Mouse (Mus musculus) intestine, embryonic 15.5 days (tissue): Measurements from ENCODE around the gene Usp20. TPM values are rescaled to one million over a fixed set of nuclear protein-coding genes. Genes with fewer than 3 reads are reported as not detected.

Source experiments
- ATAC-seq: fragments of 200-750 bp; cut with Nextera tagmentation; 2 replicates; pipeline ENCODE4 v1.8.0; 2017; ENCODE audit warnings: moderate TSS enrichment, moderate library complexity
- H3K27ac ChIP-seq: fragments of 300-500 bp; sonication (generic); 2 replicates; pipeline ENCODE4 v1.5.1; 2015; ENCODE audit warnings: mild to moderate bottlenecking, inconsistent platforms
- H3K27me3 ChIP-seq: fragments of 300-500 bp; sonication (generic); replicated peaks from 2 replicates; pipeline ENCODE4 v1.6.1; 2015; ENCODE audit warnings: inconsistent platforms
- H3K36me3 ChIP-seq: fragments of 300-500 bp; sonication (generic); 2 replicates; pipeline ENCODE4 v1.6.1; 2015; ENCODE audit warnings: inconsistent platforms
- H3K4me1 ChIP-seq: fragments of 300-500 bp; sonication (generic); replicated peaks from 2 replicates; pipeline ENCODE4 v1.6.1; 2015; ENCODE audit warnings: inconsistent platforms
- H3K4me2 ChIP-seq: fragments of 300-500 bp; sonication (generic); replicated peaks from 2 replicates; pipeline ENCODE4 v1.6.1; 2015; ENCODE audit warnings: mild to moderate bottlenecking, inconsistent platforms
- H3K4me3 ChIP-seq: fragments of 300-500 bp; sonication (generic); replicated peaks from 2 replicates; pipeline ENCODE4 v1.5.1; 2015; ENCODE audit warnings: inconsistent platforms
- H3K9ac ChIP-seq: fragments of 300-500 bp; sonication (generic); 2 replicates; pipeline ENCODE4 v1.6.1; 2015; ENCODE audit warnings: inconsistent platforms
- H3K9me3 ChIP-seq: fragments of 300-500 bp; sonication (generic); 2 replicates; pipeline ENCODE4 v1.6.1; 2016; ENCODE audit warnings: inconsistent platforms
- WGBS: fragments of 180-500 bp; shearing (Covaris S2); methylation state at CpG from one replicate; pipeline ENCODE4 v1.1.7; 2015; 5-methylcytosine and 5-hydroxymethylcytosine counted together
- polyA plus RNA-seq: library from polyadenylated mRNA; unstranded; fragments of >200 nt; fragmentation: Nextera tagmentation; extraction: Ambion mirVana; gene quantifications from 2 replicates; pipeline ENCODE4 v1.2.1, GENCODE M21; 2015

Usp20 gene
- polyA plus RNA-seq, 1 experiment from 2014 or later = 11.9 TPM

DNA sequence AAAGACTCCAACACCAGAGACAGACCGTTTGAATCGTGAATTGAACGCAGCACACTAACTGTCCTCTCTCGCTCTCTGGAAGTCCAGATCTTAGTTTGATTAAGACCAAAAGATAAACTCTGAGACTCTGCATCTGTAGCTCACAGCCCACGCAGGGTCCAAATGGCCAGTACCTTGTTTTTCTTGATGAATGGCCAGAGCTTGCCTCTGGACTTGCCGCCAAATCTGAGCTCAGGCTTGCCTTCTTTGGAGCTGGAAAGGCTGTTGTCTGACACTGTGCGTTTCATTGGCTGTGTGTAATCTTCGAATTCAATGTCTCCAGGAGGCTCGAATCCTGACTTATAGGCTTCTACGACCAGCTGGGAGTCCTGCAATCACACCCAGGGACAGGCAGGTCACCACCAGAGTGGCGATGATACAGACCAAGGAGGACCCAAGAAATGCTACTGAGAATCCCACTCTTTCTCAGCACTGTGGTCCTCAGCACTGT lies 71.8 kb downstream of the Usp20 start:
- Histone ChIP-seq H3K27ac (no peak overlapping the region), H3K9me3 (no peaks in the 10 kb centered on the region), H3K4me3 (no peak overlapping the region), H3K36me3 (peaks cover 7% of the 10 kb centered on the region), H3K4me2 (no peak overlapping the region), H3K27me3 (no peaks in the 10 kb centered on the region), H3K9ac (no peak overlapping the region), H3K4me1 (no peaks in the 10 kb centered on the region)
- ATAC-seq = no peak
- 93% methylated on average over 11 of the region's 11 CpGs for WGBS

GRCm38 (mm10) chr2:31056070-31056469 lies 74.0 kb downstream of the Usp20 start:
- ATAC-seq = no peak
- H3K9me3 ChIP-seq = no peaks in the 10 kb centered on the region

GRCm38 (mm10) chr2:31057549-31058177 lies 75.6 kb downstream of the Usp20 start:
- H3K4me2 ChIP-seq = no peak overlapping the region
- H3K27ac ChIP-seq = no peak overlapping the region
- H3K4me3 ChIP-seq = no peak overlapping the region
- 77% methylated on average over 6 of the region's 6 CpGs for WGBS
- H3K36me3 ChIP-seq = peaks cover 7% of the 10 kb centered on the region
- no peaks in the 10 kb centered on the region for H3K9me3 ChIP-seq
- no peak for ATAC-seq
- H3K9ac ChIP-seq = no peak overlapping the region
- H3K27me3 ChIP-seq = no peaks in the 10 kb centered on the region
- H3K4me1 ChIP-seq = no peaks in the 10 kb centered on the region

More at GRCm38 (mm10) chr2:31056070-31056469, 74.0 kb downstream of the Usp20 start:
- 99% methylated on average over 3 of the region's 3 CpGs for WGBS
- H3K4me2 ChIP-seq = no peak overlapping the region
- H3K27me3 ChIP-seq = no peaks in the 10 kb centered on the region
- H3K4me1 ChIP-seq = no peaks in the 10 kb centered on the region
- H3K36me3 ChIP-seq = peaks cover 7% of the 10 kb centered on the region
- H3K27ac ChIP-seq = no peak overlapping the region
- H3K9ac ChIP-seq = no peak overlapping the region
- no peak overlapping the region for H3K4me3 ChIP-seq

DNA sequence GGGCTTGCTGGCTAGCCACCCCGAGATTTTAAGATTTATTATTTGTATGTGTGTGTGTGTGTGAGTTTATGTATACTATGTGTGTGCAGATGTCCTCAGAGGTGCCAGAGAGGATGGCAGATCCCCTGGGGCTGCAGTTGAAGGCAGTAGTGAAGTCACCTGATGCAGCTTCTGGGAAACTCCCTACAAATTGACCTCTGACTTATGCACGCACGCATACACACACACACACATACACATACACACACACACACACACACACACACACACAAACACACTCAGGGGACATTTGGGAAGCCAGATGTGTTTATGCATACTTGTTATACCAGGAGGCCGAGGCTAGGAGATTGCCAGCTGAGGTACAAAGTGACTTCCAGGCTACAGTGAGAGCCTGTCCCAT lies 76.4 kb downstream of the Usp20 start:
- no peaks in the 10 kb centered on the region for H3K9me3 ChIP-seq
- WGBS = 82% methylated on average over 4 of the region's 4 CpGs
- no peak for ATAC-seq
- H3K36me3 ChIP-seq = peaks cover 7% of the 10 kb centered on the region
- no peak overlapping the region for H3K9ac ChIP-seq
- H3K27me3 ChIP-seq = no peaks in the 10 kb centered on the region
- H3K27ac ChIP-seq = no peak overlapping the region
- no peak overlapping the region for H3K4me3 ChIP-seq
- no peak overlapping the region for H3K4me2 ChIP-seq
- H3K4me1 ChIP-seq = no peaks in the 10 kb centered on the region

DNA sequence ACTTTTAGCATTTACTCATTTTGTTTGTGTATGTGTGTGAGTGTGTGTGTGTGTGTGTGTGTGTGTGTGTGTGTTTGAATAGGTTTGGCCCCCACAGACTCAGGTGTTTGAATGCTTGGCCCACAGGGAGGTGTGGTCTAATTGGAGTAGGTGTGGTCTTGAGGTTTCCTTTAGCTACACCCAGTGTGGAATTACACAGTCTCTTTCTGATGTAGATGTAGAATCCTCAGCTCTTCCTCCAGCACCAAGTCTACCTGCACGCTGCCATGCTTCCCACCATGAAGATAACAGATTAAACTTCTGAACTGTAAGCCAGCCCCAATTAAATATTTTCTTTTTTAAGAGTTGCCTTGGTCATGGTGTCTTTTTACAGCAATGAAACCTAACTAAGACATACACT lies 78.2 kb downstream of the Usp20 start:
- no peaks in the 10 kb centered on the region for H3K4me1 ChIP-seq
- H3K4me2 ChIP-seq = no peak overlapping the region
- H3K36me3 ChIP-seq = peaks cover 7% of the 10 kb centered on the region
- WGBS = 93% methylated on average over 1 of the region's 1 CpGs
- no peak overlapping the region for H3K9ac ChIP-seq
- H3K9me3 ChIP-seq = no peaks in the 10 kb centered on the region
- no peaks in the 10 kb centered on the region for H3K27me3 ChIP-seq
- H3K27ac ChIP-seq = no peak overlapping the region
- H3K4me3 ChIP-seq = no peak overlapping the region
- ATAC-seq = no peak

- H3K4me3 ChIP-seq = no peak overlapping the region
- no peak overlapping the region for H3K4me2 ChIP-seq
- no peaks in the 10 kb centered on the region for H3K27me3 ChIP-seq
- no peak for ATAC-seq
- no peaks in the 10 kb centered on the region for H3K4me1 ChIP-seq
- H3K36me3 ChIP-seq = peaks cover 3% of the 10 kb centered on the region
- no peaks in the 10 kb centered on the region for H3K9me3 ChIP-seq
- WGBS = 84% methylated on average over 28 of the region's 28 CpGs
- no peak overlapping the region for H3K9ac ChIP-seq
- H3K27ac ChIP-seq = no peak overlapping the region
Measured at GRCm38 (mm10) chr2:31060787-31061730, 79.0 kb downstream of the Usp20 start.

DNA sequence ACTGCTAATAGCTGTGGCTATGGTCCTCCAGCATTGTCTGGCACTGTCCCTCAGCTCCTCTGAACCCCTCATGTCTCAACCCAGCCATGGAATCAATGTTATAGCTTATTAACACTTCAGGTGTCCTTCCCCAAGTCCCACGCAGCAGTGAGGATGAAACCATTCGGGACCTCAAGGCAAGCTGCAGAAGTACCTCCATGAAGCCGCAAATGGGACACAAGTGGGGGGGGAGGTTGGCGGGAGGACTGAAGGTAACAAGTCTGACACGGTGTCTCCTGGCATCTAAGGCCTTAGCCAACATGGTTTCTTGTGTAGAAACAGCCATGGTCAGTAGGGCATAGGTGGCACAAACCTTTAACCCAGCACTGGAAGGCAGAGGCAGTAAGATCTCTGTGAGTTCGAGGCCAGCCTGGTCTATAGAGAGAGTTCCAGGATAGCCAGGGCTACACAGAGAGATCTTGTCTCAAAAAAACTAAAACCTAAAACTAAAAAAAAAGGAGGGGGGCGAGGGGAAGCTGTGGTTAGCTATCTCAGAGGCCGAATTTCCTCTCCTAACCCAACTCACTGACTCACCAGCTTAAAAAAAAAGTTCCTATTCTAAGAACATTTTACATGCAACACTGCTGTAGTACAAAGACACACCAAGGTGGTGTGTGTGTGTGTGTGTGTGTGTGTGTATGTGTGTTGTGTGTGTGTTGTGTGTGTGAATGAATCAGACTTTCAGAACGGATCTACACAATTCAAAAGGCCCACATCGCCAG lies 80.0 kb downstream of the Usp20 start:
- Histone ChIP-seq H3K4me3 (no peak overlapping the region), H3K4me1 (no peaks in the 10 kb centered on the region), H3K27me3 (no peaks in the 10 kb centered on the region), H3K4me2 (no peak overlapping the region), H3K9me3 (no peaks in the 10 kb centered on the region), H3K36me3 (peaks cover 3% of the 10 kb centered on the region), H3K9ac (no peak overlapping the region), H3K27ac (no peak overlapping the region)
- ATAC-seq = no peak
- 93% methylated on average over 10 of the region's 10 CpGs for WGBS

DNA sequence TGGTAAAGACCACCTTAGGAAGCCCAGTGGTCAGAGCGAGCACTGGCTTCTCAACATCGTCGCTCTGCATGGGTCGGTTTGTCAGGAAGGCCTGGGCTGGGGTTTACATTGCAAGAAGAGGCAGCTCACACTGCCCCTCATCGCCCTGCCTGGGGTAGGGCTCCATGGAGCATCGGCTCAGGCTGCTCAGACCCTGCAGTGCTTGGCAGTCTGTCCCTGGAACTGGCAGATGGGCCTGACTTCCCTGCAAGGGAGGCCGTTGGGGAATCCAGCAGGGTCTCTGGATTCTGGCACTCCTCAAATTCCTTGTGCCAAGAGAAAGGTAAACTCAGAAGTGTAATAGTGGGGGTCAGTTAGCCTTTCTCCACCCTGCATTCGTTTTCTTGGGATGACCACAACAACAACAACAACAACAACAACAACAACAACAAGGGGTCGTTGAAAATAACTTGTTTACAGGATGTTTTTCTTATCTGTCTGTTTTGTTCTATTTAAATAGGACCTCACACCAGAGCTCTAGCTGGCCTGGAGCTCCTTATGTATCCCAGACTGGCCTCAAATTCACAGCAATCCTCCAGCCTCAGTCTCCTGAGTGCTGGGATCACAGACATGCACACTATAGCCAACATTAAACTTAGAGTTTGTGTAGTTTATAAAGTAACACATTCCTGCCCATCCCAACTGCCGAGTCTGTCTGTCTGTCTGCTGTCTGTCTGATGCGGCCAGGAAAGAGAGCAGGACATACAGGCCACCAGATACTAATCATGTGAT lies 84.1 kb downstream of the Usp20 start:
- no peak overlapping the region for H3K4me3 ChIP-seq
- H3K27me3 ChIP-seq = no peaks in the 10 kb centered on the region
- no peak overlapping the region for H3K27ac ChIP-seq
- no peak for ATAC-seq
- no peaks in the 10 kb centered on the region for H3K36me3 ChIP-seq
- no peak overlapping the region for H3K4me2 ChIP-seq
- H3K9me3 ChIP-seq = no peaks in the 10 kb centered on the region
- 76% methylated on average over 11 of the region's 11 CpGs for WGBS
- 0 out of 2 replicates have a peak, but pooled peaks cover 3% of the 10 kb centered on the region for H3K4me1 ChIP-seq
- H3K9ac ChIP-seq = no peak overlapping the region

DNA sequence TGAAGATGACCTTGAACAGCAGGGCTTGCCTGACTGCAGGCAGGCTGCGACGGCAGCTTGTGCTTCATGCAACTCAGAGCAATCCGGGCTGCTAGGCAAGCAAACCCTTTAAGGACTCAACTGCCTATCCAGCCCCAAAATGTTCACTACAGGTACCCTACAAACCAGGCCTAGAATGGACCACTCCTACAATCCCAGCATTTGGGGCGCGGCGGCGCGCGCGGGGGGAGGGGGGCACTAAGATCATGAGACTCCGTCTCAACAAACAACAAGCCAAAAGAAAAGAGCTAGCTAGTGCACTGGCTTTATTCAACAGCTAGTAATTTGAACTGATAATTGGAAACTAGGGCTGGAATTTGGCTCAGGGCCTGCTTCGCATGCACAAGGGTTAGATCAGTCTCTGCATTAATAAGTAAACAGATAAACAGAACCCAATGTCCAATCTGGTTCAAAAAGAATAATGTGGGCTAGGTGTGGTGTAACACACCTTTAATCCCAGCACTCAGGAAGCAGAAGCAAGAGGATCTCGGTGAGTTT lies 85.0 kb downstream of the Usp20 start:
- Histone ChIP-seq H3K27ac (no peak overlapping the region), H3K4me2 (no peak overlapping the region), H3K9ac (no peak overlapping the region), H3K4me3 (no peak overlapping the region), H3K9me3 (no peaks in the 10 kb centered on the region), H3K36me3 (no peaks in the 10 kb centered on the region), H3K27me3 (no peaks in the 10 kb centered on the region), H3K4me1 (0 out of 2 replicates have a peak, but pooled peaks cover 3% of the 10 kb centered on the region)
- WGBS = 88% methylated on average over 13 of the region's 13 CpGs
- ATAC-seq = no peak

GRCm38 (mm10) chr2:31067696-31068245 lies 85.7 kb downstream of the Usp20 start:
- ATAC-seq = no peak
- H3K4me1 ChIP-seq = 0 out of 2 replicates have a peak, but pooled peaks cover 3% of the 10 kb centered on the region
- no peak overlapping the region for H3K27ac ChIP-seq
- H3K9ac ChIP-seq = no peak overlapping the region
- H3K27me3 ChIP-seq = no peaks in the 10 kb centered on the region
- H3K9me3 ChIP-seq = no peaks in the 10 kb centered on the region; the same call in 1 of the 2 replicates
- H3K36me3 ChIP-seq = no peaks in the 10 kb centered on the region
- H3K4me3 ChIP-seq = no peak overlapping the region
- 62% methylated on average over 7 of the region's 7 CpGs for WGBS
- H3K4me2 ChIP-seq = no peak overlapping the region
